In genomic region chrX:169826947-169827346, GRCm38 (mm10) we compare ENCODE assay signal across 10 mouse cellular contexts. TPM values are rescaled to one million over a fixed set of nuclear protein-coding genes. Genes with fewer than 3 reads are reported as not detected.
DNase-seq lines count a peak whose midpoint lies in the region; ATAC-seq and TF ChIP-seq lines count a peak whose summit lies in the region.
"Had no signal": no experiment of that assay in that cellular context is flagged by ENCODE, and none has a peak within 500 bp of the region (broad histone marks: within the 10 kb centered on the region; RNA-seq: fewer than 3 reads in every experiment).

No protein-coding gene starts in this region.

- WGBS in midbrain, postnatal 0 days, result 41% methylated on average over 10 of the region's 10 CpGs

- 0 out of 2 replicates have a peak, but pooled peaks cover 5% of the 10 kb centered on the region for H3K27me3 ChIP-seq in midbrain, postnatal 0 days (ENCODE audit: insufficient read depth, low read length)
- H3K27me3 ChIP-seq: heart, embryonic 15.5 days had no signal

- H3K9ac ChIP-seq in midbrain, postnatal 0 days (replicated peaks; ENCODE audit: low read length, poor library complexity, severe bottlenecking), result no peak overlapping the region
- H3K9ac ChIP-seq: heart, embryonic 15.5 days had no signal

- no peak for TF ChIP-seq CTCF in layer of hippocampus, adult 2 months (conservative IDR thresholded peaks at IDR 0.05)
- TF ChIP-seq CTCF in midbrain, postnatal 0 days (IDR thresholded peaks at IDR 0.05), result no peak

- no peaks in the 10 kb centered on the region for H3K36me3 ChIP-seq in midbrain, postnatal 0 days (ENCODE audit: insufficient read depth, low read length)
- H3K36me3 ChIP-seq: heart, embryonic 15.5 days had no signal

- peak overlapping the region; percentile 30 for H3K4me3 ChIP-seq in layer of hippocampus, adult 2 months
- H3K4me3 ChIP-seq in midbrain, postnatal 0 days (ENCODE audit: low read depth, low read length), result no peak overlapping the region
- H3K4me3 ChIP-seq: heart, embryonic 15.5 days; left cerebral cortex, adult 2 months had no signal

- peak overlapping the region; percentile 9; the same call in 1 of the 2 replicates for H3K4me2 ChIP-seq in midbrain, postnatal 0 days (ENCODE audit: low read depth, low read length, poor library complexity, severe bottlenecking)
- H3K4me2 ChIP-seq: heart, embryonic 15.5 days had no signal

- H3K9me3 ChIP-seq in midbrain, postnatal 0 days (ENCODE audit: low read length), result no peaks in the 10 kb centered on the region
- H3K9me3 ChIP-seq: heart, embryonic 15.5 days had no signal

- H3K27ac ChIP-seq in layer of hippocampus, adult 2 months, result peak overlapping the region; percentile 87
- no peak overlapping the region for H3K27ac ChIP-seq in midbrain, postnatal 0 days (ENCODE audit: low read depth, low read length)
- H3K27ac ChIP-seq: heart, embryonic 15.5 days; left cerebral cortex, adult 2 months had no signal

- no peak for ATAC-seq in midbrain, postnatal 0 days (ENCODE audit: low FRiP score)

- intact Hi-C loops in heart, postnatal 14 days (cut with DNase I), result no loop called here

- DNase-seq in cerebellum, postnatal 14 days, result peak; percentile 50 to 69
- DNase-seq in embryo, embryonic 11 days, result peak; percentile 37
- peak; percentile 17 to 32 for DNase-seq in layer of hippocampus, adult 2 months (ENCODE audit: low spot score in 2 of 2)
- DNase-seq in midbrain, postnatal 0 days (ENCODE audit: low spot score), result peak; percentile 40
- DNase-seq in heart, postnatal 14 days, result no peak
- DNase-seq in kidney, adult 9 months, result no peak
- no peak for DNase-seq in thymus, postnatal 4 days
- DNase-seq: lung, postnatal 14 days had no signal

- H3K4me1 ChIP-seq in midbrain, postnatal 0 days (ENCODE audit: insufficient read depth, low read length), result no peaks in the 10 kb centered on the region
- H3K4me1 ChIP-seq: heart, embryonic 15.5 days had no signal

RNA-seq across cellular contexts. Expression of gene 4933400A11Rik, which starts 47.5 kb away (rescaled TPM):
- total RNA-seq in layer of hippocampus, adult 2 months (2021), result not detected
- not detected in 2 replicates for total RNA-seq in midbrain, postnatal 0 days (2014; rRNA removed)
- not detected in 2 replicates for polyA plus RNA-seq in midbrain, postnatal 0 days (2015; fragmentation: Nextera tagmentation; extraction: Ambion mirVana)
- not detected for total RNA-seq in heart, postnatal 14 days (2021)
- total RNA-seq: left cerebral cortex, adult 2 months had no signal

Comparison
In these comparisons a context has a peak if more than half of its experiments do, and no peak if none do; other contexts are left out.
1. DNase-seq: peak in cerebellum, postnatal 14 days (2 of 2), embryo, embryonic 11 days (single experiment), layer of hippocampus, adult 2 months (2 of 2) and midbrain, postnatal 0 days (single experiment); none in heart, postnatal 14 days (0 of 2), kidney, adult 9 months (single experiment) and thymus, postnatal 4 days (single experiment).